In genomic region chr7:66728072-66728471, GRCm38 (mm10) we compare ENCODE assay signal across 27 mouse cellular contexts. TPM values are rescaled to one million over a fixed set of nuclear protein-coding genes. Genes with fewer than 3 reads are reported as not detected.
"Had no signal": no experiment of that assay in that cellular context is flagged by ENCODE, and none has a peak within 500 bp of the region (broad histone marks: within the 10 kb centered on the region; RNA-seq: fewer than 3 reads in every experiment).

No protein-coding gene starts in this region.

- H3K36me3 ChIP-seq: heart, embryonic 13.5 days; heart, embryonic 15.5 days; hindbrain, embryonic 13.5 days; hindbrain, embryonic 15.5 days; kidney, embryonic 15.5 days; limb, embryonic 15.5 days; liver, embryonic 12.5 days had no signal

- H3K4me2 ChIP-seq: heart, embryonic 13.5 days; heart, embryonic 15.5 days; hindbrain, embryonic 13.5 days; hindbrain, embryonic 15.5 days; kidney, embryonic 15.5 days; limb, embryonic 13.5 days; limb, embryonic 15.5 days; liver, embryonic 12.5 days had no signal

- H3K27me3 ChIP-seq: heart, embryonic 13.5 days; heart, embryonic 15.5 days; hindbrain, embryonic 13.5 days; hindbrain, embryonic 15.5 days; kidney, embryonic 15.5 days; limb, embryonic 13.5 days; limb, embryonic 15.5 days; liver, embryonic 12.5 days had no signal

- H3K27ac ChIP-seq: gastrocnemius, adult 2 months; heart, adult 2 months; heart, embryonic 13.5 days; heart, embryonic 15.5 days; hindbrain, embryonic 13.5 days; hindbrain, embryonic 15.5 days; hindbrain, postnatal 0 days; kidney, embryonic 15.5 days; kidney, postnatal 0 days; limb, embryonic 13.5 days; limb, embryonic 15.5 days; liver, embryonic 12.5 days; liver, embryonic 14.5 days had no signal

- H3K9me3 ChIP-seq: heart, embryonic 13.5 days; heart, embryonic 15.5 days; hindbrain, embryonic 13.5 days; hindbrain, embryonic 15.5 days; kidney, embryonic 15.5 days; limb, embryonic 13.5 days; limb, embryonic 15.5 days; liver, embryonic 12.5 days had no signal

- H3K9ac ChIP-seq: heart, embryonic 13.5 days; heart, embryonic 15.5 days; hindbrain, embryonic 13.5 days; hindbrain, embryonic 15.5 days; kidney, embryonic 15.5 days; limb, embryonic 13.5 days; limb, embryonic 15.5 days; liver, embryonic 12.5 days; liver, embryonic 14.5 days had no signal

- H3K4me3 ChIP-seq: gastrocnemius, adult 2 months; heart, adult 2 months; heart, embryonic 13.5 days; heart, embryonic 15.5 days; hindbrain, embryonic 13.5 days; hindbrain, embryonic 15.5 days; kidney, embryonic 15.5 days; limb, embryonic 13.5 days; limb, embryonic 15.5 days; liver, embryonic 12.5 days had no signal

- H3K4me1 ChIP-seq: hindbrain, embryonic 13.5 days; hindbrain, embryonic 15.5 days; limb, embryonic 13.5 days; limb, embryonic 15.5 days; liver, embryonic 12.5 days had no signal

- DNase-seq: gastrocnemius, adult 2 months; gastrocnemius, postnatal 10 days; gastrocnemius, postnatal 25 days; heart, adult 11 months; heart, adult 2 months; heart, postnatal 14 days; heart, postnatal 36 days; kidney, adult 11 months; kidney, adult 2 months; kidney, adult 9 months; kidney, postnatal 14 days; kidney, postnatal 36 days; layer of hippocampus, adult 9-11 months; layer of hippocampus, postnatal 36 days; left cerebral cortex, postnatal 4 days had no signal

- ATAC-seq: hindbrain, postnatal 0 days; liver, embryonic 12.5 days had no signal

RNA-seq across cellular contexts. Expression of gene Cers3, which starts 15.2 kb away (rescaled TPM):
- polyA plus RNA-seq: large intestine, adult 2 months had no signal
